Mouse (Mus musculus) erythroblast, embryonic 14.5 days (primary cell): ENCODE data around the gene Stk11.

Experiments
- GATA1 ChIP-seq: IDR thresholded peaks from 2 replicates; pipeline ENCODE4 v1.6.1; 2012; ENCODE audit warnings: low read length, inconsistent platforms, mixed read lengths
- TAL1 ChIP-seq: IDR thresholded peaks from 3 replicates; pipeline ENCODE4 v1.6.1; 2012; ENCODE audit warnings: low read length, inconsistent platforms, mixed read lengths

DNA sequence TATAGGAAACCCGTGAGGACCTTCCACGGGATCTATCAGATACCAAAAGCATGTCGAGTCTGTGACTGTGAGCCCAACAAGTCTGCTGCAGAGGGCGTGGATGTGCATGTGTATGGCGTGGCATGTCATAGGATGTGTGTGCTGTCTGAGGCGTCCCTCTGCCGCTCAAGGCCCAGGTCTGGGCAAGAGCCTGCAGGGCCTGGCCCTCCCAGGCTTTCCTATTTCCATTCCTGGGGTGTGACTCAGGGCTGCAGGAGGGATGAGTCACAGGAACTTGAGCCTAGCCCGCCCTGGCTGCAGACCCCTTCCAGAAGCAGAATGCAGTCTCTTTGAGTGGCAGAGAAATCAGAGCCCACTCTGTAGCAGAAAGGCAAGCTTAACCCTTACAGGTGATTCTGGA lies 48.1 kb downstream of the Stk11 start:
- TF ChIP-seq TAL1, result no peak; the same call in 2 of the 3 replicates
- no peak for TF ChIP-seq GATA1
